Mouse (Mus musculus) kidney, postnatal 0 days (tissue): ENCODE results near the gene Vapb. TPM values are rescaled to one million over a fixed set of nuclear protein-coding genes. Genes with fewer than 3 reads are reported as not detected.

Experiments
- ATAC-seq: fragments of 200-750 bp; cut with Nextera tagmentation; replicated peaks from 2 replicates; pipeline ENCODE4 v1.8.0; 2017; ENCODE audit warnings: low read depth, moderate number of reproducible peaks, moderate TSS enrichment, moderate library complexity; ENCODE audit not compliant: low FRiP score
- DNase-seq: peaks from one replicate; pipeline ENCODE4 v3.0.0-alpha.2; 2016; ENCODE audit warnings: low spot score
- H3K27ac ChIP-seq: fragments of 300-500 bp; sonication (generic); 2 replicates; pipeline ENCODE4 v1.5.1; 2014; ENCODE audit warnings: mild to moderate bottlenecking
- H3K27me3 ChIP-seq: fragments of 300-500 bp; sonication (generic); 2 replicates; pipeline ENCODE4 v1.6.1; 2014; ENCODE audit warnings: low read length, mixed read lengths; ENCODE audit not compliant: insufficient read depth
- H3K36me3 ChIP-seq: fragments of 300-500 bp; sonication (generic); 2 replicates; pipeline ENCODE4 v1.6.1; 2014; ENCODE audit warnings: low read length, mixed read lengths; ENCODE audit not compliant: insufficient read depth
- H3K4me1 ChIP-seq: fragments of 300-500 bp; sonication (generic); replicated peaks from 2 replicates; pipeline ENCODE4 v1.6.1; 2014; ENCODE audit warnings: antibody characterized with exemption, low read length, mixed read lengths; ENCODE audit not compliant: insufficient read depth
- H3K4me2 ChIP-seq: fragments of 300-500 bp; sonication (generic); 2 replicates; pipeline ENCODE4 v1.6.1; 2014; ENCODE audit warnings: mild to moderate bottlenecking, low read length, moderate library complexity, mixed read lengths
- H3K4me3 ChIP-seq: fragments of 300-500 bp; sonication (generic); replicated peaks from 2 replicates; pipeline ENCODE4 v1.5.1; 2014; ENCODE audit warnings: low read depth, low read length
- H3K9ac ChIP-seq: fragments of 300-500 bp; sonication (generic); 2 replicates; pipeline ENCODE4 v1.6.1; 2014; ENCODE audit warnings: low read depth, low read length
- H3K9me3 ChIP-seq: fragments of 300-500 bp; sonication (generic); replicated peaks from 2 replicates; pipeline ENCODE4 v1.6.1; 2016; ENCODE audit warnings: low read length, inconsistent platforms, mixed read lengths
- CTCF ChIP-seq: IDR thresholded peaks from 2 replicates; pipeline ENCODE4 v1.5.1; 2016; ENCODE audit warnings: antibody characterized with exemption, low read depth, mild to moderate bottlenecking, moderate library complexity
- WGBS: fragments of 180-500 bp; shearing (Covaris S2); extraction: QIAGEN DNeasy Blood & Tissue Kit; methylation state at CpG from one replicate; pipeline ENCODE4 v1.1.7; 2014; 5-methylcytosine and 5-hydroxymethylcytosine counted together
- polyA plus RNA-seq: library from polyadenylated mRNA; unstranded; fragments of >200 nt; fragmentation: Nextera tagmentation; extraction: Ambion mirVana; gene quantifications from 2 replicates; pipeline ENCODE4 v1.2.1, GENCODE M21; 2015

The Vapb gene
- polyA plus RNA-seq, 1 experiment from 2014 or later: 12.2 TPM

DNA sequence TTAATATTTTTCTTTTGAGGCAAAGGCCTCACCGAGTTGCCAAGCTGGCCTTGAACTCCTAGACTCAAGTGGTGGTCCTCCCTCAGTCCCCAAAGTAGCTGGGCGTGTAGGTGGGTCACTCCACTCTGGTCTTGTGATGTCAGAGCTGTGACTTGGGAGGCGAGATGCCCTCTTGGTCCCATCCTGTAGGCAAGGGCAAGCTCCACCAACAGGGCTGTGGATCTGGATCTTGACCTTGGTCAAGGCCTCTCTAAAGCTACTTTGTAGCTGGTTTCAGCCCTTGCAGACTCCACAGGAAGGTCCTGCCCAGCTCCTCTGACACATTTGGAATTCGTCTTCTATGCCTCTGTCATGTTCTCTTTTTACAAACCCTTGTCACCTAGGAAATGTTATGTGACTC lies 11.5 kb upstream of the Vapb start:
- TF ChIP-seq CTCF: no peak
- Histone ChIP-seq H3K4me2 (no peak overlapping the region), H3K36me3 (no peaks in the 10 kb centered on the region), H3K27me3 (no peaks in the 10 kb centered on the region), H3K9ac (no peak overlapping the region), H3K9me3 (no peaks in the 10 kb centered on the region), H3K4me1 (no peaks in the 10 kb centered on the region; the same call in none of the 2 replicates), H3K4me3 (no peak overlapping the region), H3K27ac (no peak overlapping the region)
- no peak for DNase-seq
- ATAC-seq: no peak
- 82% methylated on average over 4 of the region's 4 CpGs for WGBS

DNA sequence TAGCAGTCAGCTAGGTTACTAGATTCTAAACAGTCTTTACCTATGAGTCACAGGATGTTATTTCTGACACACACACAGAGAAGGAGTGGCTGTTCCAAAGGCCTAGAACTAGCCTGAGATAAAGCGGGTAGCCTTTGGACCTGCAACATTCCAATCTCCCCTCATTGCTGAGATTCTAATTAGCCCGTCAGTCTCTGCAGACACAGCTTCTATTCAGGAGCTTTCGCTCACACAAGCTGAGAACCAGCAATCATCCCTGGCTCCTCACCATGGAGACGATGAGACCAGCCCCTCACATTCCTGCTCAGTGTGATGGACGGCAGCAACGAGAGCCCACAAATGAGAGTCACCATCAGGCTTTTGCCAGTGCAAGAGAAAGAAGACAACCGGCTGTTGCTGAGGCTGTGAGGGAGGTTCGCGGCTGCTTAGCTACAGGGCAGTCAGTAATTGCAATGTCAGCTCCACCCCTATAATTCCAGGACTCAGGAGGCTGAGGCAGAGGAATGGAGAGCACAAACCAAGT lies 6.8 kb upstream of the Vapb start:
- no peaks in the 10 kb centered on the region for H3K36me3 ChIP-seq
- DNase-seq (peak; percentile 57), ATAC-seq (no peak)
- WGBS: 10% methylated on average over 9 of the region's 9 CpGs
- TF ChIP-seq CTCF: no peak
- no peak overlapping the region for H3K27ac ChIP-seq
- H3K9ac ChIP-seq: no peak overlapping the region
- H3K4me1 ChIP-seq: no peaks in the 10 kb centered on the region; the same call in 1 of the 2 replicates
- no peaks in the 10 kb centered on the region for H3K9me3 ChIP-seq
- H3K4me2 ChIP-seq: no peak overlapping the region
- no peaks in the 10 kb centered on the region for H3K27me3 ChIP-seq
- H3K4me3 ChIP-seq: no peak overlapping the region

DNA sequence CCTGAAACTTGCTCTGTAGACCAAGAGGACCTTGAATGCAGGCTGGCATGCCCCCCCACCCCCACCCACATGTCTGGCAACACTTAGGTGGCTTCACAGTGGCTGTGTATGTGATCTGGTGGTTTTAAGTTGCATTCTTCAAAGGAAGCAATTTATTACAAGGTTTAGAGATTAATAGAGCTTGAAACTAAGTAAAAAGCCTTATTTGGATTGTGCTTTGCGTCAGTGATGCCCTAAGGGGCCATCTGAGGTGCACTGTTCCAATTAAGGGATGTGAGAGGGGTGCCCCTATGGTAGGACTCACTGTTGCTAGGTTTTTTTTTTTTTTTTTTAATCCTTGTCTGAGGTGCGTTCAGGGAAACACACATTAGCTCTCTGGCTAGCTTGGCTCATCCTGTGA lies 2.9 kb upstream of the Vapb start:
- Histone ChIP-seq H3K4me1 (peaks cover 10% of the 10 kb centered on the region; the same call in 1 of the 2 replicates), H3K4me2 (no peak overlapping the region), H3K4me3 (no peak overlapping the region), H3K27me3 (no peaks in the 10 kb centered on the region), H3K9ac (no peak overlapping the region), H3K9me3 (no peaks in the 10 kb centered on the region), H3K36me3 (no peaks in the 10 kb centered on the region), H3K27ac (no peak overlapping the region)
- peak; percentile 80 for DNase-seq
- WGBS: 35% methylated on average over 2 of the region's 2 CpGs
- no peak for TF ChIP-seq CTCF
- ATAC-seq: no peak; the same call in 1 of the 2 replicates

DNA sequence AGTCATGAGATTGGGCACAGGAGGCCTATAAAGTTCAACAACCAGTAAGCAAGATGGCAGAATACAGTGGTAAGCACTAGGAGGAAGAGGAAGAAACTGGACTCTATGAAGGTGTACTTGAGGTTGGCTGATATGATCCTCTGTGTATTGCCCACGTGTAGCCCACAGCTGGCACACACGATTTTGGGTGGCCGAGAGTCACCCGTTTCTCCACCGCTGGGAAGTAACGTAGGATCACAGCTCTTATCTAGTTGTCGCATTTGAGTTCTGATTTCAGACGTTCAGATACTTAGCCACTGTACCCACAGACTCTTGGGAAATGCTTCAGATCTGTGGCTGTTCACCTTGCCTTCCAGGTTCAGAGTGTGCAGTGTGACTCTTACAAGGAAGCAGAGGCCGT lies 921 bp downstream of the Vapb start:
- DNase-seq (no peak), ATAC-seq (no peak)
- Histone ChIP-seq H3K27ac (no peak overlapping the region), H3K4me3 (peak overlapping the region; percentile 83), H3K4me2 (peak overlapping the region; percentile 77), H3K9ac (peak overlapping the region; percentile 81), H3K9me3 (no peaks in the 10 kb centered on the region), H3K27me3 (no peaks in the 10 kb centered on the region), H3K4me1 (peaks cover 14% of the 10 kb centered on the region), H3K36me3 (no peaks in the 10 kb centered on the region)
- 77% methylated on average over 9 of the region's 9 CpGs for WGBS
- no peak for TF ChIP-seq CTCF

DNA sequence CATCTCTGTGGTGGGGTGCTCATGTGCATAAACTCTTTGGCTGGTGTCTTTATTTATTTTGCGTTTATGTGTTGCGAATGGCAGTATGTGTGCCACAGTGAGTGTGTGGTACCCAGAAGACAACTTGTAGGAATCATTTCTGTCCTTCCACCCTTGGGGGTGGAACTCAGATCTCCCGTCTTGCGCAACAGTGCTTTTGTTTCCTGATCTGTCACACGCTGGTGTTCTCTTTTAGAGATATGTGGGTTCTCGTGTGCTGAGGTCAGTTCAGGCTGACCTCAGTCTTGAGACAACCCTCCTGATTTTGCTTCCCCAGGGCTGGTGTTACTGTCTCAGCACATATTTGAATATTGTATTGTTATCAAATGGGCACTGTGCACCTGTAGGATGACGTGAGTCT lies 1.8 kb downstream of the Vapb start:
- no peak overlapping the region for H3K27ac ChIP-seq
- ATAC-seq (no peak), DNase-seq (no peak)
- no peak overlapping the region for H3K4me2 ChIP-seq
- H3K9me3 ChIP-seq: no peaks in the 10 kb centered on the region
- WGBS: 85% methylated on average over 7 of the region's 7 CpGs
- no peaks in the 10 kb centered on the region for H3K36me3 ChIP-seq
- peaks cover 14% of the 10 kb centered on the region for H3K4me1 ChIP-seq
- H3K4me3 ChIP-seq: no peak overlapping the region
- no peak for TF ChIP-seq CTCF
- no peak overlapping the region for H3K9ac ChIP-seq
- H3K27me3 ChIP-seq: no peaks in the 10 kb centered on the region

DNA sequence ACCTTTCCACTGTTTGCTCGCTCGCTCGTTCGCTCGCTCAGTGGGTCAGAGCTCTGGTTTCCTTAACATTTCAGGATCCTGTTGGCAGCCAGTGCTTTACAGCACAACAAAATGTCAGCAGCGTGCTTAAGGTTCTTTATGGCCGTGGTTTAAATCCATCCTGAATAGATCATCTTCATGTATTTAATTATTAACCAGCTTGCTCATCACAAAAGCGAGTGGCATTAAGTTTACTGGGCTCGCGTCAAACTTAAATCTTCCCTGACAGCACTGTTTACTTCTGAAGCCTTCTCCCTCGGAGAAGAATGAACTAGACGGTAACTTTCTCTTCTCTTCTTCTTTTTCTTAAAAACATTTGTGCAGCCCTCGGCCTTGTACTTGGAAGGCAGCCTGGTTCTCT lies 4.8 kb downstream of the Vapb start:
- peak overlapping the region; percentile 9; the same call in 1 of the 2 replicates for H3K9ac ChIP-seq
- no peaks in the 10 kb centered on the region for H3K27me3 ChIP-seq
- WGBS: 52% methylated on average over 13 of the region's 13 CpGs
- H3K4me2 ChIP-seq: no peak overlapping the region
- ATAC-seq (no peak), DNase-seq (no peak)
- no peak for TF ChIP-seq CTCF
- H3K36me3 ChIP-seq: no peaks in the 10 kb centered on the region
- H3K27ac ChIP-seq: peak overlapping the region; percentile 51
- H3K4me1 ChIP-seq: peaks cover 14% of the 10 kb centered on the region
- H3K4me3 ChIP-seq: no peak overlapping the region
- no peaks in the 10 kb centered on the region for H3K9me3 ChIP-seq

DNA sequence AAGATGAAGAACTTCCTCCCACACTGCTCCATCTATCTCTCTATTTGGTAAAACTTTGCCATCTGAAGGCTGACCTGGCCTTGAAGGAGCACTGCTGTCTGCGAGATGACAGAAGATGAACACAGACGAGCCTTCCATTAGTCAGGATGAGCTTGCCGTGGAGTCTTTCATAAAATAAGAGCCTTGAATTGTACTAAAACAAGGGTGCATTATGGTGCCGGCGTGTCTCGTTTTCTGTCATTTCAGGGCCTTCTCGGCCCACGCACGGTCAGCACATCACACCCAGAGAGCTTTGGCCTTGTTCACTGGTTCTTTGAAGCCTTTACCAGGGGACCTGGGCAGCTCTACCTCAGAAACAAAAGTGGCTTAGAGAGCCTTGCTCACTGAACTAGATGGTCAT lies 5.4 kb downstream of the Vapb start:
- Histone ChIP-seq H3K4me2 (no peak overlapping the region), H3K36me3 (no peaks in the 10 kb centered on the region), H3K9ac (peak overlapping the region; percentile 9; the same call in 1 of the 2 replicates), H3K9me3 (no peaks in the 10 kb centered on the region), H3K4me1 (peaks cover 14% of the 10 kb centered on the region), H3K4me3 (no peak overlapping the region), H3K27me3 (no peaks in the 10 kb centered on the region), H3K27ac (no peak overlapping the region)
- DNase-seq (no peak), ATAC-seq (no peak)
- 79% methylated on average over 9 of the region's 9 CpGs for WGBS
- TF ChIP-seq CTCF: no peak
